Mouse (Mus musculus): ENCODE measurements around the gene Celsr3. TPM values are rescaled to one million over a fixed set of nuclear protein-coding genes. Genes with fewer than 3 reads are reported as not detected.

Gene Celsr3
- total RNA-seq, 1 experiment from 2014 or later: 0.23 TPM

DNA sequence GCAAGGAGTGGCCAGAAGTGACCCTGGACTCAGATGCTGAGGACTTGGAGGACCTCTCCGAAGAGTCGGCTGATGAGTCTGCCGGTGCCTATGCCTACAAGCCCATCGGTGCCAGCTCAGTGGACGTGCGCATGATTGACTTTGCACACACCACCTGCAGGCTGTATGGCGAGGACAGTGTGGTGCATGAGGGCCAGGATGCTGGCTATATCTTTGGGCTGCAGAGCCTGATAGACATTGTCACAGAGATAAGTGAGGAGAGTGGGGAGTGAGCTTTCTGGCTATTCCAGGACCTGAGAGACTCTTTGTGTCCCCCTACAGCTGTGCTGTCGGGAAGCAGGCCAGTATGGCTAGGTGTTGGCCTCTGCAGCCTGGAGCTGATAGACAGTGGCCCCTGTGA lies 20.4 kb upstream of the Celsr3 start:
- no peak for ATAC-seq (replicated peaks; ENCODE audit: low read depth, poor library complexity, severe bottlenecking)

DNA sequence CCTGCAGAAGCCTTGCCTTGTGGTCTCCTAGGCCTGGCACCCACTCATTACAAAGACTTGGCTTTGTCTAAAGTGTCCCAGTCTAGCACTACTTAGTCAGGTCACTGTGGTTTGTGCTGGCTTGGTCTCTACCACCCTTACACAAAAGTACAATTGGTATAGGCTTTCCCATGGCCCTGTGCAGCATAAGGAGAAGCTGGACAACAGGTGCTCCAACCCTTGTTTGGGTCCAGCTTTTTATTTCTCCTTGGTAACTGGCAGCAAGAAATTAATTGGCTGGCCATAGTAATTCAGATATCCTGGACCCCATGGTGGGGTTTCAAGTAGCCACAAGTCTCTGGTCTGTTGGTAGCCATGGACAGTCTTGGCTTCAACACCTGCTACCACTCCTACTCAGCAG lies 19.7 kb upstream of the Celsr3 start:
- no peak for ATAC-seq (replicated peaks; ENCODE audit: low read depth, poor library complexity, severe bottlenecking)

DNA sequence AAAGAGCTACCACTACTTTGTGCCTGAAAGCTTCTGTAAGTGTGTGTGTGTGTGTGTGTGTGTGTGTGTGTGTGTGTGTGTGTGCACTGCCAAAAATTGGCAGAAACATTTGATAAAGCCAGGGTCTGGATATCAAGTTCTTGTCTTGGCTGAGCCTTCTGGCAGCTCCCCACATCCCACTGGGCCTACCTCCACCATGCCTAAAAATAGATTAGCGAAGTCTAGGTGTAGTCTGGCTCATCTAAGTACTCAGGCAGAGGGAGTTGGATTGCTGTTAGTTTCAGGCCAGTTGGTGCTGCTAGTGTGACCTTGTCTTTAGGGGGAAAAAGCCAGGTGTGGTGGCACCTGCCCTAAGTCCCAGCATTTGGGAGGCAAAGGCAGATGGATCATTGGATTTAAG lies 19.3 kb upstream of the Celsr3 start:
- ATAC-seq (replicated peaks; ENCODE audit: low read depth, poor library complexity, severe bottlenecking): no peak

- ATAC-seq (replicated peaks; ENCODE audit: low read depth, poor library complexity, severe bottlenecking): peak; percentile 18; the same call in 1 of the 2 replicates
Observed at GRCm38 (mm10) chr9:108807674-108808073, 18.4 kb upstream of the Celsr3 start.

DNA sequence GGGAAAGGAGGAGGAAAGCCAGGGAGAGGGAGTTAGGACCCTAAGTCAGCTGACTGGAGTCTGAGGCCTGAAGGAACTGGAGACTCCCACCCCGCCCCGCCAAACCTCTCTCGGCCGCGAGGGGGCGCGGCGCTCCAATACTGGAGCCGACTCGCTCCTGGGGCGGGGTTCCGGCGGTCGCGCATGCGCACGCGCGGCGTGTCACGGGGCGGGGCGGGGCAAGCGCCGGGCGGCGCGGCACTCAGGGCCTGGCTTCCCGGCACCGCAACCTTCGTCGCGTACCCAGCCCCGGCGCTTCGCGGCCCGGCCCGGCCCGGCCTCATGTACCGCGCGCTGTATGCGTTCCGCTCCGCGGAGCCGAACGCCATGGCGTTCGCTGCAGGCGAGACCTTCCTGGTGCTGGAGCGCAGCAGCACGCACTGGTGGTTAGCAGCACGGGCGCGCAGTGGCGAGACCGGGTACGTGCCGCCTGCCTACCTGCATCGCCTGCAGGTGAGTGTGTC lies 17.9 kb upstream of the Celsr3 start, which contains the start of gene Nckipsd:
Gene Nckipsd (plus strand): TSS at position 206 of the 503 bp plus-strand sequence.
- ATAC-seq (replicated peaks; ENCODE audit: low read depth, poor library complexity, severe bottlenecking): peak; percentile 64

GRCm38 (mm10) chr9:108809188-108809587 lies 16.9 kb upstream of the Celsr3 start:
- peak; percentile 16; the same call in 1 of the 2 replicates for ATAC-seq (replicated peaks; ENCODE audit: low read depth, poor library complexity, severe bottlenecking)

DNA sequence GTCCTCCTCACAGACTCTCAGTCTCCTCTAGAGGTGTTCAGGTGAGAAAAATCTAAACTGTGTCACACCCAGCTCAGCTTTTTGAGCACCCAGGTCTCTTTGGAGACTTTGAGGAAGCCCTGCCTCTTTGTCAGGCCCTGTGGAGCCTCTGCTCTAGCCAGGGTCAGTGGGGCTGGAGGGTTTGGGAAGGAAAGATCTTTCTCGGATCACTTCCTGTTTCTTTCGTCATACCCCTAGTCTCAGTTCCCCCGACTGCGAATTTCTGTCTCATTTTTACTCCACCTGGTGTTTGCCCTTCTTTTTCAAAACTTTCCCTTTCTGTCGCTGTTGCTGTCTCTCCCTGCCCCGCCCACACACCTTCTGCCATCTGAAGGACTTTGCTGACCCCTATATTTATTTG lies 16.4 kb upstream of the Celsr3 start:
- ATAC-seq (replicated peaks; ENCODE audit: low read depth, poor library complexity, severe bottlenecking): peak; percentile 53

DNA sequence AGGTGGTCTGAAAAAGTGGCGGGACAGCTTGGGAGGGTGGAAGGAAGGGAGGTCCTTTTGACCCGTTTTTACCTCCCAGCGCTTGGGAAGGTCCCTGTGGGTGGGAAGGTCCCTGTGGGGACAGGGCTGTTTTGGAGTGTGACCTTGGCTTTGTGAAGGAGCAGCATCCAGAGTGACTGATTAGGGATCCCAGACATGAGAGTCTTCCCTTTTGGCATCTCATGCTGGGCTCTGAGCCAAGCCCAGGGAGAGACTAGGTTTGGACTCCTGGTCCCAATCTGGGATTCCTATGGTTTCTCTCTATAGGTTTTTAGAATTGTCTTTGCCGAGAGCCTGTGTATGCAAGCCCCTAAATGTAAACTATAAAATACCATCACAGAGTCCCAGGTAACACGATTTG lies 15.6 kb upstream of the Celsr3 start:
- no peak for ATAC-seq (replicated peaks; ENCODE audit: low read depth, poor library complexity, severe bottlenecking)

GRCm38 (mm10) chr9:108815557-108815956 lies 10.6 kb upstream of the Celsr3 start:
- no peak for ATAC-seq (replicated peaks; ENCODE audit: low read depth, poor library complexity, severe bottlenecking)

DNA sequence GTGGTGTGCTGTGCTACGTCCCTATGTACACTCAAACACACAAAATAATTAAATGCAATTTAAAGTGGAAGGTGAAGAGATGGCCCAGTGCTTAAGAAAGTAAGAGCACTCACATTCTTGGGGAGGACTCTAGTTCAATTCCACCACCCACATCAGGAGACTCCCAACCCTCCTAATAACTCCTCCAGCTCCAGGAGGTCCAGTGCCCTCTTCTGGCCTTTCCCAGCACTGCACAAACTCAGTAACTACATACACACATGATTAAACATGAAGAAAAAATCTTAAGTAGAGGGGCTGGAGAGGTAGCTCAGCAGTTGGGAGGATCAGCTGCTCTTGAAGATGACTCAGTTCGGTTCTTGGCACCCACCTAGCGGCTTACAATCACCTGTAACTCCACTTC lies 6.6 kb upstream of the Celsr3 start:
- peak; percentile 76 for ATAC-seq (replicated peaks; ENCODE audit: low read depth, poor library complexity, severe bottlenecking)

- no peak for ATAC-seq (replicated peaks; ENCODE audit: low read depth, poor library complexity, severe bottlenecking)
Observed at GRCm38 (mm10) chr9:108820077-108820476, 6.0 kb upstream of the Celsr3 start.

GRCm38 (mm10) chr9:108824144-108824685 lies 1.9 kb upstream of the Celsr3 start:
- ATAC-seq (replicated peaks; ENCODE audit: low read depth, poor library complexity, severe bottlenecking): no peak

- ATAC-seq (replicated peaks; ENCODE audit: low read depth, poor library complexity, severe bottlenecking): no peak
Observed at GRCm38 (mm10) chr9:108824755-108825413, 1.2 kb upstream of the Celsr3 start.

GRCm38 (mm10) chr9:108826700-108827340 lies 700 bp downstream of the Celsr3 start:
- ATAC-seq (replicated peaks; ENCODE audit: low read depth, poor library complexity, severe bottlenecking): peak; percentile 77

DNA sequence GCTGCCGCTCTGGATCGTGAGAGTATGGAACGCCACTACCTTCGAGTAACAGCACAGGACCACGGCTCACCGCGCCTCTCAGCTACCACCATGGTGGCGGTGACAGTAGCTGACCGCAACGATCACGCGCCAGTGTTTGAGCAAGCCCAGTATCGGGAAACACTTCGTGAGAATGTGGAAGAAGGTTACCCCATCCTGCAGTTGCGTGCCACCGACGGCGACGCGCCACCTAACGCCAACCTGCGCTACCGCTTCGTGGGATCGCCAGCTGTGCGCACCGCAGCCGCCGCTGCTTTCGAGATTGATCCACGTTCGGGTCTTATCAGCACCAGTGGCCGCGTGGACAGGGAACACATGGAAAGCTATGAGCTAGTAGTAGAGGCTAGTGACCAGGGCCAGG lies 1.3 kb downstream of the Celsr3 start:
- peak; percentile 7 for ATAC-seq (replicated peaks; ENCODE audit: low read depth, poor library complexity, severe bottlenecking)

DNA sequence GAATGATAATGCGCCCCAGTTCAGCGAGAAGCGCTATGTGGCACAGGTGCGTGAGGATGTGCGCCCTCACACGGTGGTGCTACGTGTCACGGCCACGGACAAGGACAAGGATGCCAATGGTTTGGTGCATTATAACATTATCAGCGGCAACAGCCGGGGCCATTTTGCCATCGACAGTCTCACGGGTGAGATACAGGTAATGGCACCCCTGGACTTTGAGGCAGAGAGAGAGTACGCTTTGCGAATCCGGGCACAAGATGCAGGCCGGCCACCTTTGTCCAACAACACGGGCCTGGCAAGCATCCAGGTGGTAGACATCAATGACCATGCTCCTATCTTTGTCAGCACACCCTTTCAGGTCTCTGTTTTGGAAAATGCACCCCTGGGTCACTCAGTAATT lies 1.8 kb downstream of the Celsr3 start:
- ATAC-seq (replicated peaks; ENCODE audit: low read depth, poor library complexity, severe bottlenecking): no peak

GRCm38 (mm10) chr9:108831637-108832036 lies 5.5 kb downstream of the Celsr3 start:
- peak; percentile 24; the same call in 1 of the 2 replicates for ATAC-seq (replicated peaks; ENCODE audit: low read depth, poor library complexity, severe bottlenecking)

DNA sequence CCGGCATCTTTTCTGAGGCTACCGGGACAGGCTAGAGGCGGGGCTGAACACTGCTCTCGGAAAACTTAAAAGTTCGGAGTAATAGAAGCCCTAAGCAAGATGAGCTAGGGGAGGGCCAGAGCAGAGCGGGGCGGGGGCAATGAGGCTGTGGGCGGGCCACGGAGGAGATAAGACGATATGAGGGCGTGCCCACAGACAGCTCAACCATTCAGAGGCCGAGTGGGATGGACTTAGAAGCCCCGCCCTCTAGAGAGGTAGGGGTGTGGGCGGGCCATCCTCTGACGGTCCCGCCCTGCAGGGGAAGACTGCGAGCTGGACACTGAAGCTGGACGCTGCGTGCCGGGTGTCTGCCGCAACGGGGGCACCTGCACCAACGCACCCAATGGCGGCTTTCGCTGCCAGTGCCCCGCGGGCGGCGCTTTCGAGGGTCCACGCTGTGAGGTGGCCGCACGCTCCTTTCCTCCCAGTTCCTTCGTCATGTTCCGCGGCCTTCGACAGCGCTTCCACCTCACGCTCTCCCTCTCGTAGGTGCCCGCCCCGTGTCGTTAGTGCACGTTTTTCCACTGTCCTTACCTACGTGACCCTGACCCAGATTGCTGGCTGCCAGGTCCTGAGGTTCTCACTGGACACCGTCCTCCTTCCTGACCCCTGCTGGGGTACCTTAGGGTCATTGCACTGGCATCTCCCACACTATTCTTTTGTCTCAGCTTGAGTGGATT lies 6.4 kb downstream of the Celsr3 start:
- ATAC-seq (replicated peaks; ENCODE audit: low read depth, poor library complexity, severe bottlenecking): peak; percentile 89

DNA sequence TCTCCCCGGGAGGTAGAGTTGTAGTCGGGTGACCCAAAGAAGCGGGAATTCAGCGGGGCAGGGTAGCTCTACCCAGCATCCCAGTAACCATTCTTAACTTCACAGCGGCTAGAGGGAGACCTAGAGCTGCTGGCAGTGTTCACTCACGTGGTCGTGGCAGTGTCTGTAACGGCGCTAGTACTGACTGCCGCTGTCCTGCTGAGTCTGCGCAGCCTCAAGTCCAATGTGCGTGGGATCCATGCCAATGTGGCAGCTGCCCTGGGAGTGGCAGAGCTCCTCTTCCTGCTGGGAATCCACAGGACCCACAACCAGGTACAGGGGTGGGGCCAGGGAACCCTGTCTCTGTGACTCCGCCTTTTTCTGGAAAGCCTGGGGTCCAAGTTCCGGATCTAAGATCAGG lies 16.9 kb downstream of the Celsr3 start:
- ATAC-seq (replicated peaks; ENCODE audit: low read depth, poor library complexity, severe bottlenecking): peak; percentile 73

DNA sequence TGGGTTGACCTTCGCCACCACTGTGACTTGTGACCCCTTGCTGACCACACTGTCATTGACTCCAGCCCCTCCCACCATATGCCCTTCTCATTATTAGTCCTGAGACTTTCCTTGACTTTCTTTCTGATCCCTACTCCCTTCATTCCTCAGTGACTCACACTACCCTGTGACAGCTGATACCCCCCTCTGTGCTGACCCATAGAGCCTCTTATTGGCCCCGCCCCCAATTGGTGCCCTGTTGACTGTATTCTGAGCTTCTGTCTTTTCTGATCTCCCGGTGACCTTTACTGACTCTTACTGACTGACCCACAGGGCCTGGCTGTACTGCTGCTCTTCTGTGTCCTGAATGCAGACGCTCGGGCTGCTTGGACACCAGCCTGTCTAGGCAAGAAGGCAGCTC lies 19.3 kb downstream of the Celsr3 start:
- ATAC-seq (replicated peaks; ENCODE audit: low read depth, poor library complexity, severe bottlenecking): no peak

- no peak for ATAC-seq (replicated peaks; ENCODE audit: low read depth, poor library complexity, severe bottlenecking)
Observed at GRCm38 (mm10) chr9:108847374-108847773, 21.3 kb downstream of the Celsr3 start.
